9 mouse cellular contexts compared by ENCODE assay signal in genomic region chr14:75366741-75367140, GRCm38 (mm10).
DNase-seq lines count a peak whose midpoint lies in the region; ATAC-seq and TF ChIP-seq lines count a peak whose summit lies in the region.
"Had no signal": no experiment of that assay in that cellular context is flagged by ENCODE, and none has a peak within 500 bp of the region (broad histone marks: within the 10 kb centered on the region; RNA-seq: fewer than 3 reads in every experiment).

No protein-coding gene starts in this region.

- 23% methylated on average over 11 of the region's 11 CpGs for WGBS in hindbrain, postnatal 0 days

- H3K4me3 ChIP-seq in hindbrain, postnatal 0 days (ENCODE audit: low read length) = no peak overlapping the region
- H3K4me3 ChIP-seq: embryonic facial prominence, embryonic 13.5 days had no signal

- H3K4me2 ChIP-seq in hindbrain, postnatal 0 days (ENCODE audit: low read depth, low read length) = no peak overlapping the region
- H3K4me2 ChIP-seq: embryonic facial prominence, embryonic 13.5 days had no signal

- no peaks in the 10 kb centered on the region for H3K36me3 ChIP-seq in hindbrain, postnatal 0 days (ENCODE audit: insufficient read depth, low read length)
- H3K36me3 ChIP-seq: embryonic facial prominence, embryonic 13.5 days had no signal

- no peaks in the 10 kb centered on the region for H3K4me1 ChIP-seq in hindbrain, postnatal 0 days (ENCODE audit: insufficient read depth, low read length)
- H3K4me1 ChIP-seq: embryonic facial prominence, embryonic 13.5 days had no signal

- H3K9ac ChIP-seq in hindbrain, postnatal 0 days (replicated peaks; ENCODE audit: low read length) = no peak overlapping the region
- H3K9ac ChIP-seq: embryonic facial prominence, embryonic 13.5 days had no signal

- no peak overlapping the region for H3K27ac ChIP-seq in hindbrain, postnatal 0 days
- H3K27ac ChIP-seq: embryonic facial prominence, embryonic 13.5 days had no signal

- no peaks in the 10 kb centered on the region for H3K27me3 ChIP-seq in hindbrain, postnatal 0 days (ENCODE audit: insufficient read depth, low read length)
- H3K27me3 ChIP-seq: embryonic facial prominence, embryonic 13.5 days had no signal

- ATAC-seq in CD4-positive, CD25-positive, alpha-beta regulatory T cell, adult 4 months = no peak
- ATAC-seq in hindbrain, postnatal 0 days = peak; percentile 70; the same call in 1 of the 2 replicates

- no peak for TF ChIP-seq CTCF in hindbrain, postnatal 0 days (IDR thresholded peaks at IDR 0.05; ENCODE audit: low read depth)

- DNase-seq in CD4-positive, CD25-positive, alpha-beta regulatory T cell, adult 2 months (ENCODE audit: low read depth, low spot score) = peak; percentile 10
- peak; percentile 18 for DNase-seq in kidney, postnatal 14 days
- no peak for DNase-seq in kidney, adult 18-20 months
- peak; percentile 79 for DNase-seq in NIH3T3 (ENCODE audit: low read depth)
- peak; percentile 64 for DNase-seq in hindbrain, postnatal 0 days (ENCODE audit: low spot score)
- no peak for DNase-seq in left cerebral cortex, adult 11 months (ENCODE audit: low spot score)
- DNase-seq in frontal cortex, postnatal 36 days (ENCODE audit: low spot score in 2 of 2) = no peak

- no peaks in the 10 kb centered on the region for H3K9me3 ChIP-seq in hindbrain, postnatal 0 days (ENCODE audit: low read length)
- H3K9me3 ChIP-seq: embryonic facial prominence, embryonic 13.5 days had no signal

Comparison
In these comparisons a context has a peak if more than half of its experiments do, and no peak if none do; other contexts are left out.
1. DNase-seq: peak in CD4-positive, CD25-positive, alpha-beta regulatory T cell, adult 2 months (single experiment), kidney, postnatal 14 days (single experiment), NIH3T3 (single experiment) and hindbrain, postnatal 0 days (single experiment); none in kidney, adult 18-20 months (single experiment), left cerebral cortex, adult 11 months (single experiment) and frontal cortex, postnatal 36 days (0 of 2).